Mouse (Mus musculus): Measurements from ENCODE around the gene Llgl1.

The Llgl1 gene

GRCm38 (mm10) chr11:60699524-60700075 is at the start of gene Llgl1:
Gene Llgl1, plus strand, starts transcription at chr11:60699723.
- in situ Hi-C loops (cut with MboI, MseI): loop anchor here in 1 of 2 experiments (5.0 to 10.0 kb wide), 2 partner anchors 1258 to 1895 kb away; partner anchors contain the start of gene Specc1

- in situ Hi-C loops (cut with MboI, MseI): no loop called here
Observed at GRCm38 (mm10) chr11:60696165-60696564, 3.4 kb upstream of the Llgl1 start.

- in situ Hi-C loops (cut with MboI, MseI): no loop called here
Observed at GRCm38 (mm10) chr11:60697561-60697960, 2.0 kb upstream of the Llgl1 start.

- in situ Hi-C loops (cut with MboI, MseI): no loop called here
Observed at GRCm38 (mm10) chr11:60698806-60699523, 558 bp upstream of the Llgl1 start.

GRCm38 (mm10) chr11:60700320-60701185 is 1.0 kb downstream of the Llgl1 start:
- in situ Hi-C loops (cut with MboI, MseI): loop anchor here in 1 of 2 experiments (5.0 to 10.0 kb wide), 2 partner anchors 1257 to 1894 kb away; partner anchors contain the start of gene Specc1

DNA sequence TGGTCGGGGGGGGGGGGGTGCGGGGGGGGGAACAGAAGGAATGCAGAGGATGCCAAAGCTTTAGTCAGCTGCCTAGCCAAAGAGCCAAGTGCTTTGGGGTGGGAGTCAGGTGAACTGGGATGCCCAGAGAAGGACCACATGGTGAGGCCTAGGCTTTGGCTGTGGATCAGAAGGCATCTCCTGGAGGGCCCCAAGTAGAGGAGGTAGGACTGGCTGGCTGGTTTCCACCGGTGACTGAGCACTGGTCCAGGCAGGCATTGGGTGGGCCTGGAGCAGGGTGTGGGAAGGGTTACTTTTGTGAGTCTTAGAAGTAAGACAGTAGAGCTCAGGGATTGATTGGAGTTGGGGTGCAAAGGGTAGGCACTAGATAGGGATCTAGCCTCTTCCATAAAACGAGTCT is 2.1 kb downstream of the Llgl1 start:
- in situ Hi-C loops (cut with MboI, MseI): loop anchor here in 1 of 2 experiments (5.0 to 10.0 kb wide), 2 partner anchors 1256 to 1893 kb away; partner anchors contain the start of gene Specc1

DNA sequence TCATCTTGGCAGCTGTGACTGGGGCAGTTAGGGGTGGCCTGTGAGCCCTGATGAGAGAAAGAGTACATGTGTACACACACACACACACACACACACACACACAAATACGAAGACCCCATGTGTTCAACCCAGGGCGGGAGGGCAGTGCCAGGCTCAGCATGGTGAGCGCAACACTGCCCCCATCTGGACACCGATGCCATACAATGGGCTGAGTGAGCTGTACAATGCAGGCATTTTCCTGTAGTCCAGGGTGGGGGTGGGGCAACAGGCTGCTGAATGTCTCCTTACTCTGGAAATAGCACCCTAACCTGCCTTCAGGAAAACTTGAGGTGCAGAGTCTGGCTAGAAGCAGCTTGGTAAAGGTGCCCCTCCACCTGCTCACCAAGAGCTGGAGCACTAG is 3.6 kb downstream of the Llgl1 start:
- in situ Hi-C loops (cut with MboI, MseI): loop anchor here in 1 of 2 experiments (5.0 to 10.0 kb wide), 2 partner anchors 1254 to 1892 kb away; partner anchors contain the start of gene Specc1

GRCm38 (mm10) chr11:60704023-60704880 is 4.7 kb downstream of the Llgl1 start:
- in situ Hi-C loops (cut with MboI, MseI): loop anchor here in 1 of 2 experiments (5.0 to 10.0 kb wide), 2 partner anchors 1253 to 1891 kb away; partner anchors contain the start of gene Specc1

GRCm38 (mm10) chr11:60705255-60705654 is 5.7 kb downstream of the Llgl1 start:
- in situ Hi-C loops (cut with MboI, MseI): loop anchor here in 1 of 2 experiments (10.0 kb wide), 1 partner anchor 1890 kb away; no protein-coding TSS in a partner anchor

GRCm38 (mm10) chr11:60706076-60706475 is 6.6 kb downstream of the Llgl1 start:
- in situ Hi-C loops (cut with MboI, MseI): loop anchor here in 1 of 2 experiments (10.0 kb wide), 1 partner anchor 1889 kb away; no protein-coding TSS in a partner anchor

DNA sequence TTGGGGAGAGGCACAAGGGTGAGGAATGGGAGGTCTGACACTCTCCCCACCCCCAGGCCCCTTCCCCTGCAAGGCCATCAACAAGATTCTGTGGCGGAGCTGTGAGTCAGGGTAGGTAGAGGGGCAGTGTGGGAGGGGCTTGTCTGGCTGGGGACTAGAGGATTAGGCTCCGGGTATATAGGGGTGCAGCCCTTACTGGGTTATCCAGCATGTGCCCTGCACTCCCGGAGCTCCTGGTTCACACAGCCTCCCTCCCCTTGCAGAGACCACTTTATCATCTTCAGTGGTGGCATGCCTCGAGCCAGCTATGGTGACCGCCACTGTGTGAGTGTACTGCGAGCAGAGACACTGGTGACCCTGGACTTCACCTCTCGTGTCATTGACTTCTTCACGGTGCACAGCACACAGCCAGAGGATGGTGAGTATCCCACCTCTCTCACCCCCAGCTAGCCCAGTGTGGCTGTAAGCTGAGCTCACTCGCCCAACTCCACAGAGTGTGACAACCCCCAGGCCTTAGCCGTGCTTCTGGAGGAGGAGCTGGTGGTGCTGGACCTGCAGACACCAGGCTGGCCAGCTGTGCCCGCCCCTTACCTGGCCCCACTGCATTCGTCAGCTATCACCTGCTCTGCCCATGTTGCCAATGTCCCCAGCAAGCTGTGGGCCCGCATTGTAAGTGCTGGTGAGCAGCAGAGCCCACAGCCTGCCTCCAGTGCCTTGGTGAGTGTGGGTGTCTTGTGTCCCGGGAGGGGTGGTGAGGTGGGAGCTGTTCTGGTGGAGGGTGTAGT is 7.4 kb downstream of the Llgl1 start:
- in situ Hi-C loops (cut with MboI, MseI): loop anchor here in 1 of 2 experiments (10.0 kb wide), 1 partner anchor 1888 kb away; no protein-coding TSS in a partner anchor

- in situ Hi-C loops (cut with MboI, MseI): loop anchor here in 1 of 2 experiments (10.0 kb wide), 1 partner anchor 1887 kb away; no protein-coding TSS in a partner anchor
Observed at GRCm38 (mm10) chr11:60707672-60708071, 8.1 kb downstream of the Llgl1 start.

DNA sequence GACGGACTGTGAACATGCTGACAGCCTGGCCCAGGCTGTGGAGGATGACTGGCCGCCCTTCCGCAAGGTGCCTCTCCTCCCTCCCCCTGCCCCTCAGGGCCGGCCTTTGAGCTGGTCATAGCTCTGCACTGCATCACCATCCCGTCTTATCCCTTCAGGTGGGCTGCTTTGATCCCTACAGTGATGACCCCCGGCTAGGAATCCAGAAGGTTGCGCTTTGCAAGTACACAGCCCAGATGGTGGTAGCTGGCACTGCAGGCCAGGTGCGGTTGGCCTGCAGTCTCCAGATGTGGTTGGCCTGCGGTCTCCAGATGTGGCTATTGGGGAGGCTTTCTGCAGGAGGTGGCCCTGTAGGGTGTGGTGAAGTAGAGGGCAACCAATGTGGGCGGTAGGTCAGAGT is 9.1 kb downstream of the Llgl1 start:
- in situ Hi-C loops (cut with MboI, MseI): loop anchor here in 1 of 2 experiments (10.0 kb wide), 1 partner anchor 1886 kb away; no protein-coding TSS in a partner anchor

DNA sequence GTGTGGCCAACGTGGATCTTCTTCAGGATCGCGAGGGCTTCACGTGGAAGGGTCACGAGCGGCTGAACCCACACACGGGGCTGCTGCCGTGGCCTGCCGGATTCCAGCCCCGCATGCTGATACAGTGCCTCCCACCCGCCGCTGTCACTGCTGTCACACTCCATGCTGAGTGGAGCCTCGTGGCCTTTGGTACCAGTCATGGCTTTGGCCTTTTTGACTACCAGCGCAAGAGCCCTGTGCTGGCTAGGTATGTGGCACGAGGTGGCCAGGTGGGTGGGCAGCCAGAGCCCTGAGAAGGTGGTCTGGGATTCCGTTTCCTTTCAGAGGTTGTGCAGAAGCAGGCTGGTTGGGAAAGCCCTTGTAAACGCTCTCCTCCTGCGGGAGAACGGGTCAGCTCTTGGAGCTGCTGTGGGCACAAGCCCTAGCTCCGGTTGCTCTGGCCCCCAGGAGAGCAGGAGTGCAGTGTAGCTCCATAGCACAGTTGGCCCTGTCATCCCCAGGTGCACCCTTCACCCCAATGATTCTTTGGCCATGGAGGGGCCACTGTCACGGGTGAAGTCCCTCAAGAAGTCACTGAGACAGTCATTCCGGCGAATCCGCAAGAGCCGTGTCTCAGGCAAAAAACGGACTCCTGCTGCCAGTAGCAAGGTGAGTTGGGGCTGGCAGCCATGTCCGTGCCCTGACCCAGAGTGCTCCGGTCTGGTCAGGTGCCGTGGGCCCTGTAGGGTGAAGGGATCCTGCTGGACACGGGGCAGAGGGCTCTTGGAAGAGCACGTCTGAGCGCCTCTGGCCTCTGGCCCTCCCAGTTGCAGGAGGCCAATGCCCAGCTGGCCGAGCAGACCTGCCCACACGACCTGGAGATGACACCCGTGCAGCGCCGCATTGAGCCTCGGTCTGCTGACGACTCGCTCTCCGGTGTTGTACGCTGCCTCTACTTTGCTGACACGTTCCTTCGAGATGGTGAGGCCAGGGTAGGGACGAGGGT is 10.2 kb downstream of the Llgl1 start:
- in situ Hi-C loops (cut with MboI, MseI): loop anchor here in 1 of 2 experiments (10.0 kb wide), 1 partner anchor 1885 kb away; no protein-coding TSS in a partner anchor

GRCm38 (mm10) chr11:60711218-60711617 is 11.7 kb downstream of the Llgl1 start:
- in situ Hi-C loops (cut with MboI, MseI): no loop called here

DNA sequence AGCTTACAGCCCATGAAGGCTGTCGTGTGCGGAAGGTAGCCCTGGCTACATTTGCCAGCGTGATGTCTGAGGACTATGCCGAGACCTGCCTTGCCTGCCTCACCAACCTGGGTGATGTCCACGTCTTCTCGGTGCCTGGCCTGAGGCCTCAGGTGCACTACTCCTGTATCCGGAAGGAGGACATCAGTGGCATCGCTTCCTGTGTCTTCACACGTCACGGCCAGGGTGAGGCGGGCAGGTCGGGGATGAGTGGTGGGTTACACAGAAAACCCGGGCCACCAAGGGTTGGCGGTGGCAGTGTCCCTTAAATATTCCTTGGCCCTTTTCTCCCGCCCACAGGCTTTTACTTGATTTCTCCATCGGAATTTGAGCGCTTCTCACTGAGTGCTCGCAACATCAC is 12.5 kb downstream of the Llgl1 start:
- in situ Hi-C loops (cut with MboI, MseI): no loop called here

DNA sequence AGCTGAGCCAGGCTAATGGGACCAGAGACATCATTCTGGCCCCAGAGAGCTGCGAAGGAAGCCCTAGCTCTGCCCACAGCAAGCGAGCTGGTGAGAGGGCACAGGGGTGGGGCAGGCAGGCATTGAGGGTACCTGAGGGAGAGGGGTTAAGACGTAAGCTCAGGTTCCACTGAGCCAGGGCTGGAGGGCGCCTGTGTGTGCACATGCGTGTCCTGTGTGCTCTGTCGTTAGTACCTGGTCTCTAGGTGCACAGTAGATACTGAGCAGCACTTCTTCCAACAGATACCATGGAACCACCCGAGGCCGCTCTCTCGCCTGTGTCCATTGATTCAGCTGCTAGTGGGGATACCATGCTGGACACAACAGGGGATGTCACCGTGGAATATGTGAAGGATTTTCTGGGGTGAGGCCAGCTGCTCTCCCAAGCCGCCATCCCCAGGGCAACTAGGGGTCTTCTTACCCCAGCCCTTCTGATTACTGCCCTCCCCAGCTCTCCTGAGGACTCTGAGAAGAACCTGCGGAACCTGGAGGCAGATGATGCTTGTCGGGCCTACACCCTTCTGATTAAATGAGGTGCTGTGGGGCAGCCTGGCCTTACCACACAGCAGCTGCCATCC is 13.2 kb downstream of the Llgl1 start:
- in situ Hi-C loops (cut with MboI, MseI): no loop called here

DNA sequence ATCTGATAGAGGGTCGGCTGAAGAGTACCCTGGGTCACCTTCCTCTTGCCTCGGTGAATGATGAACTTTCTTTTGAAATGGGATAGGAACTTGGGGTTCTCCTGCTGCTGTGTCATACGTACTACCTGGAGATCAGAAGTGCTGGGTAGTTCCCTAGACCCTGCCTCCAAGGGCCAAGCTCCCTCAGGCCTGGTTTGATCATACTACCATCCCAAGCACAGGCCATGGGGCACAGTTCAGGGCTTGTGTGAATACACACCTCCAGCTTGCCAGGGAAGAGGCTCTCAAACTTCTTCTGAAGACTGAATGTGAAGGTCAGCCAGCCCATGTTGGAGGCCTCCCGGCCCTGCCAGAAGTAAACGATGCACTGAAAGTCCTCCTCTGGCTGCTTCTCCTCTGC is 16.3 kb downstream of the Llgl1 start:
- in situ Hi-C loops (cut with MboI, MseI): no loop called here
